Mouse (Mus musculus) kidney, embryonic 14.5 days (tissue): Measurements from ENCODE around the gene Pnpla7. TPM values are rescaled to one million over a fixed set of nuclear protein-coding genes. Genes with fewer than 3 reads are reported as not detected.

Experiments used
- ATAC-seq: fragments of 200-750 bp; cut with Nextera tagmentation; 2 replicates; pipeline ENCODE4 v1.8.0; 2017; ENCODE audit warnings: moderate number of reproducible peaks, mild to moderate bottlenecking, moderate TSS enrichment, moderate library complexity; ENCODE audit not compliant: low FRiP score, low TSS enrichment
- H3K27ac ChIP-seq: fragments of 300-500 bp; sonication (generic); 2 replicates; pipeline ENCODE4 v1.5.1; 2014; ENCODE audit warnings: low read depth, mild to moderate bottlenecking, low read length, moderate library complexity, mixed read lengths
- H3K27me3 ChIP-seq: fragments of 300-500 bp; sonication (generic); 2 replicates; pipeline ENCODE4 v1.6.1; 2014; ENCODE audit warnings: mild to moderate bottlenecking, low read length; ENCODE audit not compliant: control insufficient read depth, insufficient read depth
- H3K36me3 ChIP-seq: fragments of 300-500 bp; sonication (generic); 2 replicates; pipeline ENCODE4 v1.6.1; 2014; ENCODE audit warnings: low read length, mixed read lengths; ENCODE audit not compliant: control insufficient read depth, insufficient read depth
- H3K4me1 ChIP-seq: fragments of 300-500 bp; sonication (generic); 2 replicates; pipeline ENCODE4 v1.6.1; 2014; ENCODE audit warnings: low read length, mixed read lengths; ENCODE audit not compliant: control insufficient read depth, insufficient read depth
- H3K4me2 ChIP-seq: fragments of 300-500 bp; sonication (generic); replicated peaks from 2 replicates; pipeline ENCODE4 v1.6.1; 2014; ENCODE audit warnings: low read depth, mild to moderate bottlenecking, low read length
- H3K4me3 ChIP-seq: fragments of 300-500 bp; sonication (generic); 2 replicates; pipeline ENCODE4 v1.5.1; 2014; ENCODE audit warnings: mild to moderate bottlenecking, low read length
- H3K9ac ChIP-seq: fragments of 300-500 bp; sonication (generic); 2 replicates; pipeline ENCODE4 v1.6.1; 2014; ENCODE audit warnings: low read depth, mild to moderate bottlenecking, low read length, moderate library complexity
- H3K9me3 ChIP-seq: fragments of 300-500 bp; sonication (generic); 2 replicates; pipeline ENCODE4 v1.6.1; 2016; ENCODE audit warnings: low read length; ENCODE audit not compliant: control insufficient read depth
- WGBS: fragments of 180-500 bp; shearing (Covaris S2); extraction: QIAGEN DNeasy Blood & Tissue Kit; methylation state at CpG from one replicate; pipeline ENCODE4 v1.1.7; 2014; 5-methylcytosine and 5-hydroxymethylcytosine counted together
- polyA plus RNA-seq: library from polyadenylated mRNA; unstranded; fragments of >200 nt; fragmentation: Nextera tagmentation; extraction: Ambion mirVana; gene quantifications from 2 replicates; pipeline ENCODE4 v1.2.1, GENCODE M21; 2014

The Pnpla7 gene
- polyA plus RNA-seq, 1 experiment from 2014 or later = 7.5 TPM

DNA sequence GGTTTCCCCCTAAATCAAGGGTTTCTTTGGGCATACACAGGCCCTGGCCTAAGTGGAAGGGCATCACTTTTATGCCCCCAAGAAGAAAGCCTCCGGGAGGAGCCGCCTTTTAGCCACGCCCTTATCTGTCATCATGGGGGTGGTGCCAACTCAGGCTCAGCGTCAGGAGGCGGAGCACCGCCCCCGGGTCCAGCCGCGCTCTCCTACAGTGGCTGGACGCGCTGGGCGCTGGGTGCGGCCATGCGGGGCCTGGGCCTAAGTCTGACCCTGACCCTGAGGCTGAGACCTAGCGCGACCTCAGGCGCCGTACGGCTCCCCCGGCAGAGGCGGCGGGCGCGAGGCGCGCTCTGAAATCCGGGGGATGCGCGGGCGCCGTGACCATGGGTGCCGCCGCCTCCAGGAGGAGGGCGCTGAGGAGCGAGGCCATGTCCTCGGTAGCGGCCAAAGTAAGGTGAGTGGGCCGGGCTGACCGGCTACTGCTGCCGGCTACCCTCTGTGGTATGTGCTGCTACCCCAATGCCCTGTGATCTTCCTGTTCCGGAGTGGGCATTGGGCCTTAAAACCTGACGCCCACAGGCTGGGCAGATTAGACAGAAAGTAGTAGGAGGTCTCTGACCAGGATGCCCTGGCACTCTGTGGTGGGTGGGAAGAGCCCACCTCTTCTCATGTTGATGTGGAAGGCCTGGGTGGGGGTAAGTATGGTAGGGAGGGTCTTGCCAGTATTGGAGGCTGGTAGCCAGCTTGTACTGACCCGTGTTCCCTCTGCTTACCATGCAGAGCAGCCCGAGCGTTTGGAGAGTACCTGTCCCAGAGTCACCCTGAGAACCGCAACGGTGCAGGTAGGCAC, 78.6 kb downstream of the Pnpla7 start, which contains the start of gene Nsmf:
Nsmf (plus strand) TSS at position 135 of the 847 bp plus-strand sequence.
- Histone ChIP-seq H3K4me3 (peak within 1 kb of the TSS; percentile 85), H3K27me3 (no peaks in the 10 kb centered on the region), H3K9ac (peak within 1 kb of the TSS; percentile 84), H3K4me1 (peaks cover 7% of the 10 kb centered on the region), H3K4me2 (peak within 1 kb of the TSS; percentile 78), H3K27ac (no peak within 1 kb of the TSS), H3K9me3 (no peaks in the 10 kb centered on the region), H3K36me3 (peaks cover 10% of the 10 kb centered on the region; the same call in 1 of the 2 replicates)
- peak; percentile 93 for ATAC-seq
- WGBS = 5% methylated on average over 47 of the region's 47 CpGs

DNA sequence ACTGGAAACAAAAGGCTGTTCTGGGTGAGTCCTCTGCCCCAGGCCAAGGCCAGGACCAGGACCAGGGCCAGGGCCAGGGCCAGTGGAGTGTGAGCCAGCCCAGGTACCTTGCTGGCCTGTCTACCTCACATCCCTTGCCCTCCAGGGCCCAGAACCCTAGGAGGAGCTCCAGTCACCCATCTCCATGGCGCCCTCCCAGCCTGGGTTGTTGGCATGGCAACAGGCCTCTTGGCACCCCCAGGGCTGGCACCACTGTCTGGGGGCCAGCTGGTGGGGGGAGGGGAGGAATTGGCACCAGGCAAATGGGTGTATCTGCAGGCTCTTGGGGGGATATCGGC, 79.2 kb downstream of the Pnpla7 start:
- WGBS = 52% methylated on average over 2 of the region's 2 CpGs
- ATAC-seq = no peak; the same call in none of the 2 replicates

DNA sequence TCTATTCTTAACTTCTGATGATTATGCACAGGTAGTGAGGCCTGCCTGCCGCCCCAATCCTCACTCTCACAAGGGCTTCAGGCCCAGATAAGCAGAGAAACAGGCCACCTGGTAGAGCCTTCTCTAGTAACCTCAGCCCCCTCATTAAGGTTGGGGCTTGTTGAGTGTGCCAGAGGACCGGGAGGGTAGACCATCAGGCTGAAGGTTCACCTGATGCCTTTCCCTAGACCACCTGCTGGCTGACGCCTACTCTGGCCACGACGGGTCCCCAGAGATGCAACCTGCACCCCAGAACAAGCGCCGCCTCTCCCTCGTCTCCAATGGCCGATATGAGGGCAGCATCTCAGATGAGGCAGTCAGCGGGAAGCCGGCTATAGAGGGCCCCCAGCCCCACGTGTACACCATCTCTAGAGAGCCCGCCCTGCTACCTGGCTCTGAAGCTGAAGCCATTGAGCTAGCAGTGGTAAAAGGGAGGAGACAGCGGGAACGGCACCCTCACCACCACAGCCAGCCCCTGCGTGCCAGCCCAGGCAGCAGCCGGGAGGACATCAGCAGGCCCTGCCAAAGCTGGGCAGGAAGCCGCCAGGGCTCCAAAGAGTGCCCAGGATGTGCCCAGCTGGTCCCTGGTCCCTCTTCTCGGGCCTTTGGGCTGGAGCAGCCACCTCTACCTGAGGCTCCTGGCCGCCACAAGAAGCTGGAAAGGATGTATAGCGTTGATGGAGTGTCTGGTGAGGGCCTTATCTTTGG, 79.7 kb downstream of the Pnpla7 start:
- H3K27me3 ChIP-seq = no peaks in the 10 kb centered on the region
- peaks cover 20% of the 10 kb centered on the region for H3K36me3 ChIP-seq
- H3K4me1 ChIP-seq = peaks cover 7% of the 10 kb centered on the region
- H3K9me3 ChIP-seq = no peaks in the 10 kb centered on the region
- ATAC-seq = no peak
- no peak overlapping the region; the same call in 1 of the 2 replicates for H3K9ac ChIP-seq
- 89% methylated on average over 21 of the region's 21 CpGs for WGBS
- no peak overlapping the region for H3K27ac ChIP-seq
- H3K4me3 ChIP-seq = peak overlapping the region; percentile 85
- H3K4me2 ChIP-seq = peak overlapping the region; percentile 78

More for the DNA sequence above, 79.2 kb downstream of the Pnpla7 start:
- peaks cover 14% of the 10 kb centered on the region for H3K36me3 ChIP-seq
- peak overlapping the region; percentile 85 for H3K4me3 ChIP-seq
- peak overlapping the region; percentile 84 for H3K9ac ChIP-seq
- H3K4me2 ChIP-seq = peak overlapping the region; percentile 78
- no peak overlapping the region for H3K27ac ChIP-seq
- H3K9me3 ChIP-seq = no peaks in the 10 kb centered on the region
- peaks cover 7% of the 10 kb centered on the region for H3K4me1 ChIP-seq
- H3K27me3 ChIP-seq = no peaks in the 10 kb centered on the region

DNA sequence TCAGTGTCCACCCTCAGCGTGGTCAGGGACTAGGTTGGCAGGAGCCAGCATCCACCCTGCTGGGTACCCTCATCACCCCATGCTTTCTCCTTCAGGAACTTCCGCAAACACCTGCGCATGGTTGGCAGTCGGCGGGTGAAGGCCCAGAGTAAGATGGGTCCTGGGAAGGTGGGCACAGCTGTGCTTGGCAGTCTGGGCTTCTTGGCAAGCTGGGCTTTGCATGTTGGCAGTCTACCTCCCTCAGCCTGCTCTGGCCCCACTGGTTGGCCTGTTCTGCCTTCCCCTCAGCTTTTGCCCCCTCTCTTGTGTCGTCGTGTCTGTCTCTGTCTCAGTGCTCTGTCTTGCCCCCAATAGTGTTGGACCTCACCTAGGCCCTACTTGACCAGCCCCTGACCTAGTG, 83.1 kb downstream of the Pnpla7 start:
- 93% methylated on average over 7 of the region's 7 CpGs for WGBS
- no peak overlapping the region for H3K27ac ChIP-seq
- H3K4me2 ChIP-seq = no peak overlapping the region
- ATAC-seq = no peak
- no peaks in the 10 kb centered on the region for H3K9me3 ChIP-seq
- no peak overlapping the region for H3K9ac ChIP-seq
- peaks cover 7% of the 10 kb centered on the region for H3K4me1 ChIP-seq
- peaks cover 31% of the 10 kb centered on the region for H3K36me3 ChIP-seq
- H3K27me3 ChIP-seq = no peaks in the 10 kb centered on the region
- no peak overlapping the region for H3K4me3 ChIP-seq

DNA sequence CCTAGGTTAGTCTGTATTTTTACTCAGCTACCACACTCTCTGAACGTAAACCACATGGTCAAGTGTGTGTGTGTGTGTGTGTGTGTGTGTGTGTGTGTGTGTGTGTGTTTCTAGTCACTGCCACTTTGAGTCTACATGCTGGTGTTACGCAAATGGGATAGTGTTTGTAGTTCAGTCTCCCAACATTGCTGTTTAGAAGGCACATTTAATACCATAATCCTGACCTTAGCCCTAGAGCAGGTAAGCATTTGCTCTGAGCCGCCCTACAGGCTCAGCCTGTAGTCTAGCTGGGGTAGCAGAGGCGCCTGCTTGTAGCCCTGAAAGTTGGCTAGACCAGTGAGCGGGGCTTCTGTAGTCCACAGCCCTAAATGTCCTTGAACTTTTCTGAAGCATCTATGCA, 87.7 kb downstream of the Pnpla7 start:
- H3K4me1 ChIP-seq = no peaks in the 10 kb centered on the region
- no peak overlapping the region for H3K4me3 ChIP-seq
- H3K36me3 ChIP-seq = peaks cover 22% of the 10 kb centered on the region
- no peak for ATAC-seq
- WGBS = 86% methylated on average over 5 of the region's 5 CpGs
- H3K4me2 ChIP-seq = no peak overlapping the region
- H3K9me3 ChIP-seq = no peaks in the 10 kb centered on the region
- no peak overlapping the region for H3K9ac ChIP-seq
- H3K27me3 ChIP-seq = no peaks in the 10 kb centered on the region
- no peak overlapping the region for H3K27ac ChIP-seq

DNA sequence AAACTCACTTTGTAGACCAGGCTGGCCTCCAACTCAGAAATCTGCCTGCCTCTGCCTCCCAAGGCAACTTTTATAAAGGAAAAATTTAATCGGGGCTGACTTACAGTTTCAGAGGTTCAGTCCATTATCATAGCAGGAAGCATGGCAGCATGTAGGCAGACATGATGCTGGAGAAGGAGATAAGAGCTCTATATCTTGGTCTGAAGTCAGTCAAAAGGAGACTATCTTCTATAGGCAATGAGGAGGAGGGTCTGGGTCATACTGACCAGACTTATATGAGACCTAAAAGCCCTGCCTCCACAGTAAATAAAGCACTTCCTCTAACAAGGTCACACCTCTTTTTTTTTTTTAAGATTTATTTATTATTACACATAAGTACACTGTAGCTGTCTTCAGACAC, 88.5 kb downstream of the Pnpla7 start:
- Histone ChIP-seq H3K27ac (no peak overlapping the region), H3K4me3 (no peak overlapping the region), H3K27me3 (no peaks in the 10 kb centered on the region), H3K4me2 (no peak overlapping the region), H3K36me3 (peaks cover 22% of the 10 kb centered on the region), H3K4me1 (no peaks in the 10 kb centered on the region), H3K9ac (no peak overlapping the region), H3K9me3 (no peaks in the 10 kb centered on the region)
- 87% methylated on average over 1 of the region's 1 CpGs for WGBS
- ATAC-seq = no peak

DNA sequence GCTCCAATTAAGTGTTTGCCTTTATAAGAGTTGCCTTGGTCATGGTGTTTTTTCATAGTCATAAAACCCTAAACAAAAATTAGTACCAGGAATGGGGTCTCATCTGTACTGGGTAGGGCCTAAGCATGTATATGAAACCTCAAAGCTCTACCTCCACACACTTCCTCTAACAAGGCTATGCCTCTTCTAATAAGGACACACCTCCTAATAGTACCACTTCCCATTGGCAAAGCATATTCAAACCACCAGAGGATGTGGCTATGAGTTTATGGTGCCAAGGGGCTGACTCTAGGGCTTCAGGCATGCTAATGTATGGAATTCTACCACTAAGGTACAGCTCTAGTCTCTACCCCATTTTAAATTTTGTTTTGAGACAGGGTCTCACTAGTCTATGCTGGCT, 89.7 kb downstream of the Pnpla7 start:
- Histone ChIP-seq H3K4me3 (no peak overlapping the region), H3K9me3 (no peaks in the 10 kb centered on the region), H3K4me1 (no peaks in the 10 kb centered on the region), H3K27me3 (no peaks in the 10 kb centered on the region), H3K36me3 (peaks cover 12% of the 10 kb centered on the region; the same call in 1 of the 2 replicates), H3K27ac (no peak overlapping the region), H3K4me2 (no peak overlapping the region), H3K9ac (no peak overlapping the region)
- no peak for ATAC-seq

DNA sequence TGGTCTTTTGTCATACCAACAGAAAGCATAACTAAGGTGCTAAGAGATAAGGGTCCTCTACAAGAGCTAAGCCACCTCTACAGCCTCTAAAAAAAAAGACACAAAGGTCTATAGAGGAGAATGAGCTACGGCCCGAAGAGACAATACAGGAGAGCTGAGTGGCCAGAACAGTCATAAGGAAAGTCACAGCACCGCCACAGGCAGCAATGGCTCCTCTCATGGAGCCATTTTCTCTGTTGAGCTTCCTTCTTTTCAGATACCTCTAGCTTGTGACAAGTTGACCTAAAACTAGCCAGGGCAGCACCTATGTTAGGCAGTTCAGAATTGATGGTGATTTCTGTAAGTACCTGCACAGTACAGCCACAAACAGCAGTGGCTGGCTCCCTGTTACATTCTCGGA, 90.7 kb downstream of the Pnpla7 start:
- H3K4me3 ChIP-seq = no peak overlapping the region
- H3K36me3 ChIP-seq = peaks cover 3% of the 10 kb centered on the region; the same call in 1 of the 2 replicates
- H3K27ac ChIP-seq = no peak overlapping the region
- no peaks in the 10 kb centered on the region for H3K4me1 ChIP-seq
- no peak for ATAC-seq
- H3K27me3 ChIP-seq = no peaks in the 10 kb centered on the region
- no peak overlapping the region for H3K4me2 ChIP-seq
- no peaks in the 10 kb centered on the region for H3K9me3 ChIP-seq
- no peak overlapping the region for H3K9ac ChIP-seq
- 79% methylated on average over 4 of the region's 4 CpGs for WGBS

DNA sequence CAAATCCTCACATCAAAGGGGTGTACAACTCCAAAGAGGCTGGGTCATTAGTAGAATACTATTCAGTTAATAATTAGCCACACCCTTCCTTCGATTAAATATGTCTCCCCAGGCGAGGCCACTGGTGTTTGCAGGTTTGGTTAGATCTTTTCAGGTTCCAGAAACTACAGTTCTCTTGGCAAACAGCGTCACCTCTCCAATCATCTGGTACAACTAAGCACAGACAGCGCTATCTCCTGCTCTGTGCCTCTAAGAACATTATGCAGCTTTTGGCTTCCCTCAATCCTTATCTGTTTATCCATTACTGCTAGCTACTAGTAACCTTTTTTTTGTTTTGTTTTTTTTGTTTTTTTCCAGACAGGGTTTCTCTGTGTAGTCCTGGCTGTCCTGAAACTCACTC, 93.7 kb downstream of the Pnpla7 start:
- Histone ChIP-seq H3K27me3 (no peaks in the 10 kb centered on the region), H3K27ac (no peak overlapping the region), H3K9ac (no peak overlapping the region), H3K4me3 (no peak overlapping the region), H3K9me3 (no peaks in the 10 kb centered on the region), H3K4me2 (no peak overlapping the region), H3K36me3 (no peaks in the 10 kb centered on the region), H3K4me1 (no peaks in the 10 kb centered on the region)
- ATAC-seq = no peak
- WGBS = 64% methylated on average over 4 of the region's 4 CpGs
